Mouse (Mus musculus): Measurements from ENCODE around the gene Mtmr12. TPM values are rescaled to one million over a fixed set of nuclear protein-coding genes. Genes with fewer than 3 reads are reported as not detected.
"Not testable (repeated sequence)": the region's sequence is repeated elsewhere in the genome, so short reads cannot be mapped to it uniquely, and the experiment has no call there.

The Mtmr12 gene
- 12.0 and 12.8 TPM in 2 replicates for total RNA-seq (2015)
- total RNA-seq (2017), result 12.1 and 13.5 TPM in 2 replicates

GRCm38 (mm10) chr15:12204319-12205159 is at the start of gene Mtmr12:
Gene Mtmr12 (plus strand): TSS chr15:12205028.
- peak; percentile 92 for ATAC-seq (replicated peaks; ENCODE audit: poor library complexity)

GRCm38 (mm10) chr15:12178126-12178525 is 26.7 kb upstream of the Mtmr12 start:
- ATAC-seq (replicated peaks; ENCODE audit: poor library complexity), result no peak

GRCm38 (mm10) chr15:12181181-12181805 is 23.5 kb upstream of the Mtmr12 start:
- peak; percentile 81 for ATAC-seq (replicated peaks; ENCODE audit: poor library complexity)

- peak; percentile 74 for ATAC-seq (replicated peaks; ENCODE audit: poor library complexity)
Measured at GRCm38 (mm10) chr15:12193880-12194816, 10.7 kb upstream of the Mtmr12 start.

GRCm38 (mm10) chr15:12194817-12195735 is 9.8 kb upstream of the Mtmr12 start:
- peak; percentile 20 for ATAC-seq (replicated peaks; ENCODE audit: poor library complexity)

- no peak for ATAC-seq (replicated peaks; ENCODE audit: poor library complexity)
Measured at GRCm38 (mm10) chr15:12195966-12196365, 8.9 kb upstream of the Mtmr12 start.

GRCm38 (mm10) chr15:12196410-12197191 is 8.2 kb upstream of the Mtmr12 start:
- peak; percentile 59 for ATAC-seq (replicated peaks; ENCODE audit: poor library complexity)

GRCm38 (mm10) chr15:12197361-12197760 is 7.5 kb upstream of the Mtmr12 start:
- ATAC-seq (replicated peaks; ENCODE audit: poor library complexity), result no peak

GRCm38 (mm10) chr15:12200021-12200420 is 4.8 kb upstream of the Mtmr12 start:
- ATAC-seq (replicated peaks; ENCODE audit: poor library complexity), result no peak

- no peak for ATAC-seq (replicated peaks; ENCODE audit: poor library complexity)
Measured at GRCm38 (mm10) chr15:12201856-12202255, 3.0 kb upstream of the Mtmr12 start.

- ATAC-seq (replicated peaks; ENCODE audit: poor library complexity), result no peak
Measured at GRCm38 (mm10) chr15:12202456-12202855, 2.4 kb upstream of the Mtmr12 start.

- ATAC-seq (replicated peaks; ENCODE audit: poor library complexity), result not testable (repeated sequence)
Measured at GRCm38 (mm10) chr15:12203008-12203407, 1.8 kb upstream of the Mtmr12 start.

GRCm38 (mm10) chr15:12203512-12204318 is 1.1 kb upstream of the Mtmr12 start:
- ATAC-seq (replicated peaks; ENCODE audit: poor library complexity), result no peak

GRCm38 (mm10) chr15:12205160-12205901 is 503 bp downstream of the Mtmr12 start:
- ATAC-seq (replicated peaks; ENCODE audit: poor library complexity), result peak; percentile 6; the same call in 1 of the 2 replicates

GRCm38 (mm10) chr15:12205902-12206645 is 1.2 kb downstream of the Mtmr12 start:
- ATAC-seq (replicated peaks; ENCODE audit: poor library complexity), result no peak

GRCm38 (mm10) chr15:12206646-12207222 is 1.9 kb downstream of the Mtmr12 start:
- ATAC-seq (replicated peaks; ENCODE audit: poor library complexity), result no peak
